Mouse (Mus musculus): ENCODE measurements around the gene Pitpnm3.
A peak's percentile ranks its signal among the peaks of the same experiment; 100 is the strongest.

Gene Pitpnm3

GRCm38 (mm10) chr11:72135383-72136158 is at the start of gene Pitpnm3:
Gene Pitpnm3, minus strand, starts transcription at chr11:72135778.
- DNase-seq = peak; percentile 94

GRCm38 (mm10) chr11:72184252-72184651 is 48.7 kb upstream of the Pitpnm3 start:
- peak; percentile 35 for DNase-seq

GRCm38 (mm10) chr11:72181136-72181535 is 45.6 kb upstream of the Pitpnm3 start:
- DNase-seq = peak; percentile 76

GRCm38 (mm10) chr11:72180556-72180955 is 45.0 kb upstream of the Pitpnm3 start:
- DNase-seq = peak; percentile 66

- peak; percentile 34 for DNase-seq
Observed at GRCm38 (mm10) chr11:72176553-72176952, 41.0 kb upstream of the Pitpnm3 start.

GRCm38 (mm10) chr11:72175966-72176365 is 40.4 kb upstream of the Pitpnm3 start:
- peak; percentile 37 for DNase-seq

- peak; percentile 54 for DNase-seq
Observed at GRCm38 (mm10) chr11:72174721-72175120, 39.1 kb upstream of the Pitpnm3 start.

- DNase-seq = peak; percentile 55
Observed at GRCm38 (mm10) chr11:72173506-72173905, 37.9 kb upstream of the Pitpnm3 start.

GRCm38 (mm10) chr11:72171906-72172305 is 36.3 kb upstream of the Pitpnm3 start:
- peak; percentile 61 for DNase-seq

GRCm38 (mm10) chr11:72169871-72170270 is 34.3 kb upstream of the Pitpnm3 start:
- DNase-seq = peak; percentile 83

GRCm38 (mm10) chr11:72163198-72163597 is 27.6 kb upstream of the Pitpnm3 start:
- no peak for DNase-seq

GRCm38 (mm10) chr11:72156624-72157023 is 21.0 kb upstream of the Pitpnm3 start:
- no peak for DNase-seq

GRCm38 (mm10) chr11:72155981-72156428 is 20.4 kb upstream of the Pitpnm3 start:
- no peak for DNase-seq

- DNase-seq = peak; percentile 78
Observed at GRCm38 (mm10) chr11:72155186-72155980, 19.8 kb upstream of the Pitpnm3 start.

GRCm38 (mm10) chr11:72153122-72153862 is 17.7 kb upstream of the Pitpnm3 start:
- peak; percentile 85 for DNase-seq

GRCm38 (mm10) chr11:72151120-72151519 is 15.5 kb upstream of the Pitpnm3 start:
- peak; percentile 86 for DNase-seq

- DNase-seq = no peak
Observed at GRCm38 (mm10) chr11:72147910-72148309, 12.3 kb upstream of the Pitpnm3 start.

- no peak for DNase-seq
Observed at GRCm38 (mm10) chr11:72145877-72146248, 10.3 kb upstream of the Pitpnm3 start.

GRCm38 (mm10) chr11:72145182-72145876 is 9.8 kb upstream of the Pitpnm3 start:
- DNase-seq = no peak

- no peak for DNase-seq
Observed at GRCm38 (mm10) chr11:72142889-72143288, 7.3 kb upstream of the Pitpnm3 start.

GRCm38 (mm10) chr11:72140198-72140597 is 4.6 kb upstream of the Pitpnm3 start:
- DNase-seq = no peak

- DNase-seq = no peak
Observed at GRCm38 (mm10) chr11:72136231-72136982, 829 bp upstream of the Pitpnm3 start.

Measured in heart, adult 11 months (tissue).